Mouse (Mus musculus): ENCODE measurements around the gene Fuca2. TPM values are rescaled to one million over a fixed set of nuclear protein-coding genes. Genes with fewer than 3 reads are reported as not detected.

Gene Fuca2
- 10 to 100 TPM; 36.1 to 60.4 TPM for polyA plus RNA-seq (2017; shearing (Covaris generic))

GRCm38 (mm10) chr10:13499331-13499730 is at the start of gene Fuca2:
TSS of gene Fuca2 (plus strand) at chr10:13499540.

DNA sequence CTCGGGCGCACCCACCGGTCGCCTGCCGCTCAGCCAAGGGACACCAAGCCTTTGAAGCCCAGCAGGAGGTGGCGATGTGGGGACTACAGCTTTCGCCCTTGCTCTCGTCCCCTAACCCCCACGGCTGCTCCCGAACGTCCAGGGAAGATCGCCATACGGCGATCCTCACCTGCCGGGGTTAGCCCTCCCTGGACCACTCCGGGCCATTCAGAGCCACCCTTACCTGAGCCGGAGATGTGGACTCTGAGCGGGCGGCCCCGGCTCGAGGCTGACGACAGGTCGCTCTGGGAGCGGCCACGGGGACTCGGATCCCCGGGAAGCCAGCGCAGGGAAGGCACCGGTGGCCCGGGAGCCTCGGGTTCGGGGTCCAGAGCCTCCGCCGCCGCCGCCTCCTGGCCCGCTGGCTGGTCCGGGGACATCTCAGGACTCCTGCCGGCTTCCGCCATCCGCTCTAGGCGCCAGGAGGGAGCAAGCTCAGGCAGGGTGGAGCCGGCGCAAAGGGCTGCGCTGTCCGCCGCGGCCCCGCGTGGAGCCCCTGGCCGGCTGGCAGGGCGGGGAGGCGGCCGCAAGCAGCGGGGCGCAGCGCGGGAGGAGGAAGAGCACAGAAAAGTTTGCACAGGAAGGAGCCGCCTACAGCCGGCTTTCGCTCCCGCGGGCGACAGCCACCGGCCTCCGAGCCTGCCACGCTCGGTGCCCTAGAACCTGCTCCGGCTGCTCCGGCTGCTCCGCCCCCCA is 25.3 kb upstream of the Fuca2 start, which contains the start of gene Phactr2:
TSS of gene Phactr2 (minus strand) at position 580 of the 735 bp plus-strand sequence.

DNA sequence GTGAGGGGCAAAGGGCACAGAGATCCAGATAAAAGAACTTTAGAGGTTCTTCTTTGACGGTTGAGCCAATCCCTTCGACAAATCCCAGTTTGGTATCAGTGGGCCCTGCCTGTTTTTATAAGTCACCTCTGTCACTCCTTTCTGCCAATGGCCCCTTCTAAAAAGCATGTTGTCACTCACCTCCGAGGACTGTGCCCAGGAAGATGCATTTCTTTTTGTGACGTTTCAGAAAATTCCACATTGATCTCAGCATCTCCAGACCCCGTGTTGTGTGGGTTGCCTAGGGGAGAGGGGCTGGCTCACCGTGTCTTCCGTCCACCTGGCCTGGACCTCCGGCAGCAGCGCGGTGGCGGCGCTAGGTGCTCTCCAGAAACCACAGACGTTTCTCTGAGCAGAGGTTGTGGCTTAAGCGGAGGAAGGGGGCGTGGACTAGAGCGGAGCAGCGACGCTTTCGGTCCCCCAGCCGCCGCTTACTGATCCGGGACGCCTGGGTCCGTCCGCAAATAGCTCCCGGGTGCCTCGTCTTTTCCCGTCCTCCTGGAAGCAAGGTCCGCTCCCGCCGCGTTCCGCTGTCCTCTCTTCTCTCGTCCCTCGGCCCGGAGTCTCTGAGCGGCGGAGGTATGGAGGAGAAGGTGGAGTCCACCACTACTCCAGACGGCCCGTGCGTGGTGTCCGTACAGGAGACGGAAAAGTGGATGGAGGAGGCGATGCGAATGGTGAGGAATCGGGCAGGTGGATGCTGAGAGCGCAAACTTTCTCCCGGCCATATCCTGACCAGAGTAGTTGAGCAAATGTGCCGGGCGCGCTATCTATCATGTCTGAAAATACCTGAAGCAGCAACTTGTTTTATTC is 53.5 kb downstream of the Fuca2 start, which contains the start of the genes Adat2 and Pex3:
TSS of gene Adat2 (plus strand) at position 249 of the 852 bp plus-strand sequence.
TSS of gene Pex3 (minus strand) at position 497 of the 852 bp plus-strand sequence.

Other genes starting within 250 kb of the Fuca2 start
- 10 to 100 TPM in 1 of 2 experiments, 1 to 10 TPM in 1; 8.3 to 10.7 TPM for gene Phactr2, start 25.1 kb upstream of the Fuca2 start, polyA plus RNA-seq (2017; shearing (Covaris generic))
- 1 to 10 TPM; 2.9 to 3.1 TPM for gene Adat2, start 53.4 kb downstream of the Fuca2 start, polyA plus RNA-seq (2017; shearing (Covaris generic))
- 10 to 100 TPM; 23.8 to 32.5 TPM for gene Pex3, start 53.6 kb downstream of the Fuca2 start, polyA plus RNA-seq (2017; shearing (Covaris generic))

Data from activated CD4-positive, CD25-positive, alpha-beta regulatory T cell (primary cell).